Mouse (Mus musculus) ES-Bruce4 (cell line): Measurements from ENCODE around the gene 3110082I17Rik. TPM values are rescaled to one million over a fixed set of nuclear protein-coding genes. Genes with fewer than 3 reads are reported as not detected.
A peak's percentile ranks its signal among the peaks of the same experiment; 100 is the strongest.

Experiments used
- H3K27ac ChIP-seq: 2 replicates; pipeline ENCODE4 v1.5.1; 2012; ENCODE audit warnings: low read length, inconsistent platforms; ENCODE audit not compliant: insufficient read depth
- H3K27me3 ChIP-seq: 2 replicates; pipeline ENCODE4 v1.6.1; 2012; ENCODE audit warnings: mild to moderate bottlenecking, low read length, inconsistent platforms; ENCODE audit not compliant: control insufficient read depth, poor library complexity, insufficient read depth, severe bottlenecking
- H3K36me3 ChIP-seq: 2 replicates; pipeline ENCODE4 v1.6.1; 2012; ENCODE audit warnings: inconsistent platforms, mild to moderate bottlenecking, low read length, moderate library complexity; ENCODE audit not compliant: control insufficient read depth, poor library complexity, insufficient read depth, severe bottlenecking
- H3K4me1 ChIP-seq: one replicate; pipeline ENCODE4 v1.8.1; 2011; ENCODE audit warnings: low read length; ENCODE audit not compliant: control insufficient read depth, insufficient read depth
- H3K4me3 ChIP-seq: 2 replicates; pipeline ENCODE4 v1.5.1; 2011; ENCODE audit warnings: low read depth, mild to moderate bottlenecking, low read length
- H3K9ac ChIP-seq: 2 replicates; pipeline ENCODE4 v1.6.1; 2012; ENCODE audit warnings: low read depth, mild to moderate bottlenecking, inconsistent platforms; ENCODE audit not compliant: poor library complexity, severe bottlenecking
- H3K9me3 ChIP-seq: replicated peaks from 2 replicates; pipeline ENCODE4 v1.6.1; 2012; ENCODE audit warnings: mild to moderate bottlenecking, low read length, inconsistent platforms; ENCODE audit not compliant: control insufficient read depth, poor library complexity, insufficient read depth, severe bottlenecking
- CTCF ChIP-seq: IDR thresholded peaks from one replicate; pipeline ENCODE4 v1.8.1; 2011; ENCODE audit warnings: low read depth, low read length
- EP300 ChIP-seq: IDR thresholded peaks from 2 replicates; pipeline ENCODE4 v1.6.1; 2011; ENCODE audit warnings: low read depth, low read length; ENCODE audit not compliant: insufficient read depth
- POLR2A ChIP-seq: IDR thresholded peaks from one replicate; pipeline ENCODE4 v1.8.1; 2011; ENCODE audit warnings: low read length; ENCODE audit not compliant: insufficient read depth
- polyA plus RNA-seq: library from polyadenylated mRNA; stranded (reverse); fragments of >200 nt; gene quantifications from 2 replicates; pipeline ENCODE4 v1.2.4, GENCODE M21; 2011; ENCODE audit warnings: low read depth; ENCODE audit not compliant: missing spikeins, insufficient read depth, insufficient read length

3110082I17Rik gene
- polyA plus RNA-seq, 1 experiment, result 44.5 TPM

DNA sequence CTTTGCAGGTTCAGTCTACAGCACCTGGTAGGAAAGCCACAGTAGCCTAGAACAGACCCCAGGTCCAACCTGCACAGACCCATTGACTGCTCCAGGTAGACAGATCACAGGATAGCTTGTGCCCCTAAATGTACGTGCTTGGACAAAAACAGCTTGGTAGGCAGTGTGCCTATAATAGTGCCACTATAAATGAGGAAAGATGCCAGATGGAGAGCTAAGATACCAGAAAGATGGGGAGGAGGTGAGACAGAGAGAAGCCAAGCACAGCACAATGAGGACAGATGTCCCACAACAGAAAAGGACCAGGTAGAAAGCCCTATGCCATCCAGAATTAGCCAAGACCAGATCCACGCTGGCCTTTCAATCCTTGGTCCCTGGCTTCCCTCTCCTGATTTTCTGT is 58.2 kb downstream of the 3110082I17Rik start:
- H3K4me1 ChIP-seq, result no peaks in the 10 kb centered on the region
- TF ChIP-seq EP300 (no peak), CTCF (no peak), POLR2A (no peak)
- no peak overlapping the region for H3K9ac ChIP-seq

DNA sequence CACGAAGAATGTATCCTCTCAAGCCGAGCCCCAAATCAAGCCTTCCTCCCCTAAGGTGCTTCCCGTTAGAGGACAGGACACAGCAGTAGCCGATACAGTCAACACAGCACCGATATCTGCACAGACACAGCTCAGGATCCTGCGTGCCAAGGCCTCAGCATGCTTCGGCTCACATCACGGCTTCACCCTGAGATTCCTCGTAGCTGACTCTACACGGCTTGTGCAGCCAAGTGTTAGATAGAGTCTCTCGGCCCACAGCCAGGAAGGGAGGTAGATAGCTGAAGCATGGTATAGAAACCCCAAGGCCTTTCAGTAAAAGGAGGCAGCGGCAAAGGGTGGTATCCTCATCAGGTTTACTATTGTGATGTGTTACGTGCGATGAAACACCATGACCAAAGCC is 60.3 kb downstream of the 3110082I17Rik start:
- Histone ChIP-seq H3K36me3 (no peaks in the 10 kb centered on the region), H3K27ac (no peak overlapping the region), H3K9ac (no peak overlapping the region), H3K4me1 (no peaks in the 10 kb centered on the region), H3K4me3 (no peak overlapping the region), H3K27me3 (no peaks in the 10 kb centered on the region), H3K9me3 (no peaks in the 10 kb centered on the region)
- TF ChIP-seq CTCF (no peak), EP300 (no peak), POLR2A (no peak)

More for the DNA sequence above, 58.2 kb downstream of the 3110082I17Rik start:
- Histone ChIP-seq H3K36me3 (no peaks in the 10 kb centered on the region), H3K4me3 (no peak overlapping the region), H3K27me3 (no peaks in the 10 kb centered on the region), H3K27ac (no peak overlapping the region), H3K9me3 (no peaks in the 10 kb centered on the region)

- Histone ChIP-seq H3K9me3 (no peaks in the 10 kb centered on the region), H3K27ac (no peak overlapping the region), H3K4me1 (no peaks in the 10 kb centered on the region), H3K27me3 (no peaks in the 10 kb centered on the region), H3K9ac (no peak overlapping the region), H3K36me3 (no peaks in the 10 kb centered on the region), H3K4me3 (no peak overlapping the region)
- TF ChIP-seq POLR2A (no peak), CTCF (no peak), EP300 (no peak)
Observed at GRCm38 (mm10) chr5:139398786-139399185, 61.5 kb downstream of the 3110082I17Rik start.

- no peaks in the 10 kb centered on the region for H3K9me3 ChIP-seq
- H3K4me3 ChIP-seq, result no peak overlapping the region
- no peak overlapping the region for H3K27ac ChIP-seq
- TF ChIP-seq POLR2A (no peak), CTCF (peak; percentile 79)
- H3K36me3 ChIP-seq, result no peaks in the 10 kb centered on the region
- no peak overlapping the region for H3K9ac ChIP-seq
- no peaks in the 10 kb centered on the region for H3K4me1 ChIP-seq
- H3K27me3 ChIP-seq, result no peaks in the 10 kb centered on the region
Observed at GRCm38 (mm10) chr5:139397959-139398753, 62.2 kb downstream of the 3110082I17Rik start.

- Histone ChIP-seq H3K27ac (no peak overlapping the region), H3K36me3 (no peaks in the 10 kb centered on the region), H3K9ac (no peak overlapping the region), H3K27me3 (no peaks in the 10 kb centered on the region), H3K4me3 (no peak overlapping the region), H3K4me1 (no peaks in the 10 kb centered on the region), H3K9me3 (no peaks in the 10 kb centered on the region)
- TF ChIP-seq EP300 (no peak), POLR2A (no peak), CTCF (no peak)
Observed at GRCm38 (mm10) chr5:139397359-139397916, 62.9 kb downstream of the 3110082I17Rik start.

- Histone ChIP-seq H3K27me3 (no peaks in the 10 kb centered on the region), H3K4me1 (no peaks in the 10 kb centered on the region), H3K9ac (no peak overlapping the region), H3K36me3 (no peaks in the 10 kb centered on the region), H3K9me3 (no peaks in the 10 kb centered on the region), H3K27ac (no peak overlapping the region), H3K4me3 (no peak overlapping the region)
- TF ChIP-seq EP300 (no peak), CTCF (no peak), POLR2A (no peak)
Observed at GRCm38 (mm10) chr5:139395528-139395927, 64.8 kb downstream of the 3110082I17Rik start.
